Mouse (Mus musculus) heart, postnatal 0 days (tissue): ENCODE measurements around the gene Fut2.

ENCODE experiments used
- CTCF ChIP-seq: IDR thresholded peaks from 2 replicates; pipeline ENCODE4 v1.5.1; 2016; ENCODE audit warnings: antibody characterized with exemption, control low read depth, low read depth
- EP300 ChIP-seq: IDR thresholded peaks from 2 replicates; pipeline ENCODE4 v1.6.1; 2016; ENCODE audit warnings: antibody characterized with exemption, low read depth

DNA sequence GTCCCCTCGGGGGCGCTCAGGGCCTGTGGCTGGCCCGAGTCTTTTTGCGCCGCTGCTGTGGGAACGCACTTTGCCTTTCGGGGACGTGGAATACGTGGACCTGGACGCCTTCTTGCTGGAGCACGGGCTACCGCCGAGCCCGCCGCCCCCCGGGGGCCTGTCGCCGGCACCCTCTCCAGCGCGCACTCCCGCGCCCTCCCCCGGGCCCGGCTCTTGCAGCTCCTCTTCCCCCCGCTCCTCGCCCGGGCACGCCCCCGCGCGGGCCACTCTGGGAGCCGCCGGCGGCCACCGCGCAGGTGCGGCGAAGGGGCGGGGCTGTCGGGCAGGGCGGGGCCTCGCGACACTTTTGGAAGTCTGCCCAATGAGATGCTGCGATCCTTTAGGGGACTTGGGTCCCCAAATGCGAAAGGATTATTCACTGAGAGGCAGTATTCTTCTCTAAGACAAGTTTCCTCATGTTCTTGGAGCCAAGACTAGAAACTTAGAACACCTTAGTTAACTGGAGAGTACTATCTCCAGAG, 40.6 kb upstream of the Fut2 start:
- TF ChIP-seq EP300 (no peak), CTCF (no peak)
